Mouse (Mus musculus): Measurements from ENCODE around the gene Gm17416. TPM values are rescaled to one million over a fixed set of nuclear protein-coding genes. Genes with fewer than 3 reads are reported as not detected.

The Gm17416 gene
- polyA plus RNA-seq (2012; rRNA removed; ENCODE audit: low replicate concordance): not detected in 2 replicates

DNA sequence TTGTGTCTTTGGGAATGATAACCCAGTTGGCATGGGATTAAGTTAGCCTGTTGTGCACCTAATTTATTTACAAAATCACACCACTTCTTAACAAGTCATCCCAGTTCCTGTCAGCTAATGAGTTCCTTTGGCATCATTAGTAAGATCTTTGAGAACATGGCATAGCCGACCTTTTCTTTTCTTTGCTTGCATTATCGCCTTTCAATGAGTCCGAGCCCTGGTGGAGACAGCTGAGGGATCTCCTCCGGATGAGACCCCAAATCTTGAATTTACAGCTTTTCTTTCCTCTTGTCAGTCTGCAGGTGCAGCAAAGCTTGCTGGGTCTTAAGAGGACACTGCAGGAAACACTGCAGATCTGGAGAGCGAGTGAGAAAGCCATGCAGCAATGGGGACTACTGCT, at the start of gene Gm17416:
Gm17416 (plus strand) TSS at position 301 of the 400 bp plus-strand sequence.

DNA sequence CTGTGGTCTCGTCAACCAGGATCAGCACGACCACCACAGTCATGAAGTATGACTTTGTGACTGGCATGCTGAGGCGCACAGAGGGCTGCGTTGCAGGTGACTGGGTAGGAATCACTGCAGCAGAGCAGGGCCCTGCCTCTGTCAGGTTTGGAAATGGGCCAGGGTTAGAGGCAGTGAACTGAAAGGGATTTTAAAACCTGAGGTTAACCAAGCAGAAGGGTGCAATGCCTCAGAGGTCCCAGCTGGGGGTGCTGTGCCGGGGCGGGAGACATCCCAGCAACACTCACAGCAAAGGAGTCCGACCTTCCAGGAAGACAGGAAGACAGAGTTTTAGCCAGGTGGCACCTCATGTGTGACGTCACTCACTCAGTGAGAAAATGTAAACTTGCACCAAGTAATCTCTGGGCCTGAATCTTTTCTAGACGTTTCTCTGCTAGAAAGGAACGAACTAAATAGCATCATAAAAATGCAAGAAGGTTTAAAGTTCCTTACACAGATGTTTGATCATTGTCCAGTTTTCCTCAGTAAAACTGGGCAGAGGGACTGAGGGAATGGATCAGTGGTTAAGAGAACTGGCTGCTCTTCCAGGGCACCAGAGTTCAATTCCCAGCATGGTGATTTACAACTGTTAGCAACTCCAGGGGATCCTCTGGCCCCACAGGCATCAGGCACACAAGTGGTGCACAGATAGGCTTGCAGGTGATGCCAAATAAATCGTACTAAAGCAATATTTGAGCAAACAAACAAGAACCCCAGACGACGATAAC, 29.0 kb upstream of the Gm17416 start, which contains the start of gene Defb29:
Defb29 (minus strand) TSS at position 155 of the 767 bp plus-strand sequence.

DNA sequence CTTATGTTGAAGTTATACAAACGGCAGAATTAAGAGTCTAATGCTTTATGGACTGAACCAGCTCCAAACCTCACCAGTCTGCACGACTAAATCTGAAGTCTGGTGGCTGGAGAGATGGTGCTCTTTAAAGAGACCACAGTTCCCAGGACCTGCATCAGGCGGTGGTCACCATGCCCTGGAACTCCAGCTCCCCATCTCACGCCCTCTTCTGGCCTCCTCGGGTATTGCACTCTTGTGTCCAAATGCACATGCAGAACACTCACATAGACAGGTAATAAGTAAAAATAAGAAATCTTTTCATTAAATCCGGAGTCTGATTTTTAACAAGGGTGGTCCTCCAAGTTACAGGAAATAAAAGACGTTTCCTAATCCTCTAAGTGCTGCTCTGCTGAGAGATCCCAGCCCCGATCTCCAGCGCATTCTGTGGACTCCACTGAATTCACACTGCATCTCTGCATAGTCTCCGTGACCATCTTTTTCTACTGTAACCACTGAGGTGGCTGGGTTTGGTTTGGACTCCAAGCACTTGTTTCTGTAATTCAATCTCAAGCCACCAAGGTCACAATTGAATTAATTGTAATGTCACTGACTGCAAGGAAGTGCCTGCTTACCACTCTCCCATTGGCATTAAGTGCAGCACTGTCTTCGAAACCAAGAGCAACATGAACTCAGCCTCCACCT, 3.1 kb downstream of the Gm17416 start, which contains the start of gene Defb21:
Defb21 (plus strand) TSS at position 631 of the 681 bp plus-strand sequence.

DNA sequence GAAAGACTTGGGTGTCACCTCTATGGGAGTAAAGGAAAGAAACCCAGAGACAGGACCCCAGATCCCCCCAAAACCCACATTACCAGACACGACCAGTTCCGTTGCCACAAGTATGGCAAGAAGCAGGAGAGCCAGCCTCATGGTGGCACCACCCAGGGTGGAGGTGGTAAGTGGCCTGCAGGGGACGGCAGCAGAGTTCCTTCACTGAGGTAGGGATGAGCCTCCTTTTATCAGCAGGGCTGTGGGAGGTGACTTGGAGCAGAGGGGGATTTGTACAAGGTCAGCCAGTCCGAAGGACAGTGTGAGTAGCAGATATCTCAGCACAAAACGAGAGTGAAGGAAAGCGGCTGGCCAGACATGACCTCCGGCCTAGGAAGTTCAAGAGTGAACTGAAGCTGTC, 11.0 kb downstream of the Gm17416 start, which contains the start of gene Defb19:
Defb19 (minus strand) TSS at position 206 of the 400 bp plus-strand sequence.

DNA sequence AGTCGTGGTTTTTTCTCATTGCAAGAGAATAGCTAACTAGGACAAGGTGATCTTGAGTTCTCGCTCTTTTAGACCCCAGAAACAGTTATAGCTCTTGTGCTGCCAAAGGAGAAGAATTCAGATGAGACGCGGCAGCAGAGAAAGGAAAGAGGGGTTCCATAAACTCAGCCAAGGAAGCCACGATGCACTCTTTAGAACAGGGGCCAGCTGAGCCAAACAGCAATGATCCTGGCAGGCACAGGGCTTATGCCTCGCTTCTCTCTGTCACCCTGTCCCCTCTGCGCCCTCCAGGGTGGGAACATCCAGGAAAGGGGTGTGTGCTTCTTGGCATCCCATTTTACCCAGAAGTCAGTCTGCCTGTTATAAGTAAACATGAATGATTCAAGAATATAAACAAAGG, 30.2 kb downstream of the Gm17416 start, which contains the start of gene Defb45:
Defb45 (minus strand) TSS at position 101 of the 400 bp plus-strand sequence.

DNA sequence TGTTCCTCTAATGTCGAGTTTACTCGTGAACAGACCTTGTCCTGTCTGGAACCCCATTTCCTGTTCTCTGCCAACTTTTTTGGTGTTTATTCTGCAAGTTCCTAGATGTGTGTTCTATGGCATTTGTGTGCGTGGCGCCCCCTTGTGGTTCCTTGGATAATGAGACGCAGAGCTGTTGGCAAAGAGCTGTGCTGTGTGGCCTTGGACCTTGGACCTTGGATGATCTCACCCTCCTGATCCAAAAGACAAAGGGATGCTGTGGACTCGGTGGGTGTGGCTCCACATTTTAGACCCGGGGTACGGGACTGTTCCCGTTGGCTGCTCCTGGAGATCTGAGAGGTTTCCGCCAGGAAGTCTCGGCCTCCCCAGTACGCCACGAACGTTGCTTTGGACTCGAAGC, 34.9 kb downstream of the Gm17416 start, which contains the start of gene Defb36:
Defb36 (plus strand) TSS at position 271 of the 400 bp plus-strand sequence.

Other genes with a start within 250 kb of the Gm17416 start
- gene Rbck1, start 236.7 kb upstream of the Gm17416 start, polyA plus RNA-seq (2012; rRNA removed; ENCODE audit: low replicate concordance): 294 and 352 TPM in 2 replicates
- gene Trib3, start 225.3 kb upstream of the Gm17416 start, polyA plus RNA-seq (2012; rRNA removed; ENCODE audit: low replicate concordance): 5.7 and 10.4 TPM in 2 replicates
- gene Nrsn2, start 192.7 kb upstream of the Gm17416 start, polyA plus RNA-seq (2012; rRNA removed; ENCODE audit: low replicate concordance): not detected in 2 replicates
- gene Sox12, start 171.3 kb upstream of the Gm17416 start, polyA plus RNA-seq (2012; rRNA removed; ENCODE audit: low replicate concordance): 5.9 and 9.2 TPM in 2 replicates
- 2.1 and 2.6 TPM in 2 replicates for gene Zcchc3, start 154.3 kb upstream of the Gm17416 start, polyA plus RNA-seq (2012; rRNA removed; ENCODE audit: low replicate concordance)
- gene 6820408C15Rik, start 153.8 kb upstream of the Gm17416 start, polyA plus RNA-seq (2012; rRNA removed; ENCODE audit: low replicate concordance): 0.08 and 0.17 TPM in 2 replicates
- gene Defb23, start 104.7 kb upstream of the Gm17416 start, polyA plus RNA-seq (2012; rRNA removed; ENCODE audit: low replicate concordance): not detected in 2 replicates
- gene Defb20, start 92.3 kb upstream of the Gm17416 start, polyA plus RNA-seq (2012; rRNA removed; ENCODE audit: low replicate concordance): not detected in 2 replicates
- not detected in 2 replicates for gene Defb22, start 79.2 kb upstream of the Gm17416 start, polyA plus RNA-seq (2012; rRNA removed; ENCODE audit: low replicate concordance)
- gene Defb26, start 57.6 kb upstream of the Gm17416 start, polyA plus RNA-seq (2012; rRNA removed; ENCODE audit: low replicate concordance): not detected in 2 replicates
- gene Defb28, start 51.1 kb upstream of the Gm17416 start, polyA plus RNA-seq (2012; rRNA removed; ENCODE audit: low replicate concordance): not detected in 2 replicates
- gene Defb29, start 29.2 kb upstream of the Gm17416 start, polyA plus RNA-seq (2012; rRNA removed; ENCODE audit: low replicate concordance): not detected in 2 replicates
- gene Defb21, start 3.4 kb downstream of the Gm17416 start, polyA plus RNA-seq (2012; rRNA removed; ENCODE audit: low replicate concordance): not detected in 2 replicates
- gene Defb19, start 11.0 kb downstream of the Gm17416 start, polyA plus RNA-seq (2012; rRNA removed; ENCODE audit: low replicate concordance): not detected in 2 replicates
- not detected in 2 replicates for gene Defb45, start 30.1 kb downstream of the Gm17416 start, polyA plus RNA-seq (2012; rRNA removed; ENCODE audit: low replicate concordance)
- not detected in 2 replicates for gene Defb36, start 35.0 kb downstream of the Gm17416 start, polyA plus RNA-seq (2012; rRNA removed; ENCODE audit: low replicate concordance)
- 1.1 TPM in 1 of 2 replicates, not detected in the other for gene Defb25, start 53.7 kb downstream of the Gm17416 start, polyA plus RNA-seq (2012; rRNA removed; ENCODE audit: low replicate concordance)
- gene Rem1, start 57.6 kb downstream of the Gm17416 start, polyA plus RNA-seq (2012; rRNA removed; ENCODE audit: low replicate concordance): 9.5 and 17.9 TPM in 2 replicates
- 151 and 249 TPM in 2 replicates for gene H13, start 100.1 kb downstream of the Gm17416 start, polyA plus RNA-seq (2012; rRNA removed; ENCODE audit: low replicate concordance)
- 3.1 and 7.1 TPM in 2 replicates for gene Mcts2, start 117.7 kb downstream of the Gm17416 start, polyA plus RNA-seq (2012; rRNA removed; ENCODE audit: low replicate concordance)
- gene Id1, start 166.9 kb downstream of the Gm17416 start, polyA plus RNA-seq (2012; rRNA removed; ENCODE audit: low replicate concordance): 125 and 230 TPM in 2 replicates
- 5.7 and 6.6 TPM in 2 replicates for gene Cox4i2, start 184.8 kb downstream of the Gm17416 start, polyA plus RNA-seq (2012; rRNA removed; ENCODE audit: low replicate concordance)